Mouse (Mus musculus): ENCODE results near the gene Mxi1.

Mxi1 gene

GRCm38 (mm10) chr19:53397451-53398233 is 87.3 kb downstream of the Mxi1 start:
- no peak for DNase-seq (ENCODE audit: low spot score in 2 of 2)

GRCm38 (mm10) chr19:53399213-53399612 is 88.9 kb downstream of the Mxi1 start:
- no peak for DNase-seq (ENCODE audit: low spot score in 2 of 2)

DNA sequence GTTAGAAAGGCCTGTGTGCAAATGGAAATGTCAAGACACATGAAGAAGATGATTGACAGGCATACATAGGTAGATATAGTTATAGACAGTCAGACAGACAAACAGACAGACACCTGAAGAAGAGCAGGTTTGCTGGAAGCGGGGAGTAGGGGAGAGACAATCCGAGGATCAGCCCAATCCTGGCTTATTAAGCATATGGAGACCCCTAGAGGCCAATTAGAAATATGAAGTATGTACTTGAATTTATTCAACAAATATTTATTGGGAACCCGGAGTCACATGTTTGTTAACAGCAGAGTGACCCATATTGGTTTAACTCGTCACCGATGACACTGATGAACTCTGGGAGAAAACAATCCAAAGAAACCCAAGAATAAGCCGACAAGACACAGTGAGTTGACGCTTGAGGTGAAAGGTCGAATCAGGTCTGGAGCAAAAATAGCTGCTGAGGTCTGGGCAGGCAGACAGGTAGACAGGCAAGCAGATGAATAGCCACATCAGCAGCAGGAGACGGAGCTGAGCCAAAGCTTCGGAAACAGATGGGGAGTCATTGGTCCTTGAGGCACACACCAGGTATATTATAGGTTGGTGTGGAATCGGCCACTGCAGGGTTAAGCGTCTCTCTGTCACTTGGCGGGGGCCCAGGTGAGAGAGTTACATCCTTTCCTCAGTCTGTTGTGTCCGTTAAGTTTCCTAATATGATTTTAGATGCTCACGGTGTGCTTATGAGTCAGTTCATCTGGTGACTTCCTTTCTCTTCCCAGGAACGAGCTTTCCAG is 90.2 kb downstream of the Mxi1 start:
- DNase-seq (ENCODE audit: low spot score in 2 of 2): no peak

DNA sequence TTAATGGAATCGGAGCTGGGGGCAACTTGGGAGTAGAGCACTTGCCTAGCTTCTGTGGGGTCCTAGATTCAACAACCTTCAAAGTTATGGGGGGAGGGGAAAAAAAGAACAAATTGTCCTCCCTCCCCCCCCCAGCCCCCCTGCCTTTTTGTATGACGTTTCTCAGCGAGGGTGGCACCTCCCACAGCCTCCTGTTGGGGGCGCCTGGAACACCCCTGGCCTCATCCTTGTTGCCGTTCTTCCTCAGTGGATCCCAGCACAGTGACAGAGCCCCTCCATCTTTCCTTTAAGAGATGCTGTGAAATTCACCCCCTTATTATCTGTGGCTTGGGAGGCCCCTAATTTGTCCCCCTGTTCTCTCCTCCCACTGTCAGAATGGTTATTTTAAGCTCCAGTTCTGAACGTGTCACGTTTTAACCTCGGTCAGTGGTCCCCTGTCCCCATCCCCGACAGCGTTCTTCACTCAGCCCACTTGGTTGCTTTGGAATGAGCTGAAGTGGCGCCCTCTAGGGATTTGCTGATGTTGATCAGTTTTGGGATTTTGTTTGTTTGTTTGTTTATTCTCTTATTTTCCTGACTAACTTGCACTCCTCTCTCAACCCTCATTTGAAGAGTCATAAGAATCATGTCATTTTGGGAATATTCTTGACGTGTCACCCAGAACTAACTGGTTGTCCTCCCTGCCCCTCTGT is 92.6 kb downstream of the Mxi1 start:
- no peak for DNase-seq (ENCODE audit: low spot score in 2 of 2)

GRCm38 (mm10) chr19:53404219-53404836 is 94.0 kb downstream of the Mxi1 start:
- DNase-seq (ENCODE audit: low spot score in 2 of 2): no peak

- DNase-seq (ENCODE audit: low spot score in 2 of 2): no peak
Measured at GRCm38 (mm10) chr19:53404837-53405356, 94.6 kb downstream of the Mxi1 start.

DNA sequence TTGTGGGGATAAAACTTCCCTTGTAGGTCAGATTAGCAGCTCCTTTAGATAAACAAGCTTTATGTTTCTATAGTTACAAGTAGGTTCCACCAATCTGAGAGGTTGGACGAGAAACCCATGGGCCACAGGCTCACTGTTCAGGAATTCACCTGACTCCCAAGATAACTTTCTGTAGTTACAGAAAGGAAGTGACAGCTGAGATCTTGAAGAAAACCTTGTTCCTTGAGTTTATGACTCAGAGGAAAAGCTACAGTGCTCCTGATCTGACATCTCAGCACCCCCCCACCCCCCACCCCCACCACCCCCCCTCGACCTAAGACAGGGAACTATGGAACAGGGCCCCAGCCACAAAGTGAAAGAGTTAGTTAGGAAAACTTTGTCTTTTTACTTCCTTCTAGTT is 95.5 kb downstream of the Mxi1 start:
- no peak for DNase-seq (ENCODE audit: low spot score in 2 of 2)

DNA sequence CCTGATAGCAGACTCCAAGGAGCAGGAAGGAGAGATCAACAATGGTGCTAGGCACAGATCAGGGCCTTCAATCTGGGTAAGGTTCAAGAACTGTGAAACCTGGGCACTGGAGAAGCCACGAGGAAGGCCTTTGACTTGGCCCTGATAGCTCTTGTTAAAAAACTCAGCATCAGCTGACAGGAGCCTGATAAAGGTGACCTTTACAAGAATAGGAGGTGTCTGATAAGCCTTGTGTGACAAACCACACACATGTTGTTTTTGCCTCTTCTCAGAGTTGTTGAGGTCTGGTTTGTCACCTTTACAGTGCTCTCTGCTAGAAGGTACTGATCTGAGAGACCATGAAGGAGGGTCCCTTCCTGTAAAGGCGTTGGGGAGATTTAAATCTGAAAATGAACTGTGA is 97.0 kb downstream of the Mxi1 start:
- no peak for DNase-seq (ENCODE audit: low spot score in 2 of 2)

- no peak for DNase-seq (ENCODE audit: low spot score in 2 of 2)
Measured at GRCm38 (mm10) chr19:53408398-53408797, 98.1 kb downstream of the Mxi1 start.

DNA sequence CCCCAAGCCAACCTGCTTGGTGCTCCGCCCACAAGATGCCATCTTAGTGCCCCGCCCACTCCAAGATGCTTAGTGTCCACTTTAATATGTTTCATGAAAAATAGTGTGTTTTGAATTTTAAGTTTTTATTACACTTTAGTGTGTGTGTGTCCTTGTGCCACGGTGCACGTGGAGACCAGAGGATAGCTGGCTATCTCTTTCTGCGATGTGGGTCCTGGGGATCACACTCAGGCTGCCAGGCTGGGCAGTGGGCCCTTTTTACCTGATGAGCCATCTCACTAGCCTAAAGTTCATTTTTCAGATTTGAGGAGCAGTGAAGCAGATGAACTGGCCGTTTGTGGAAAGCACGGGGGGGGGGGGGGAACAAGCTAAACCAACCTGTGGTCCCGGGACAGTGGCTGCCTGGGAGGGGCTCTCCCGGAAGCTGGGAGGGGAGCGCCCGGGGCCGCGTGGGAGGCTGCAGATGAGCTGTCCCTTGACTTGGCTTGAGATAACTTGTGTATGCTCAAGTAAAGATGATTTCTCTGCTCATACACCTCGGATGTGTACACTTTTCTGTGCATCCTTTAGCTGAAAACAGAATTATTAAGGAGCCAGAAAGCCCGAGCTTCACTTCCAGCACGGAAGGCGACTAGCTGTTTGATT is 99.5 kb downstream of the Mxi1 start:
- no peak for DNase-seq (ENCODE audit: low spot score in 2 of 2)

GRCm38 (mm10) chr19:53412149-53412848 is 102.0 kb downstream of the Mxi1 start:
- DNase-seq (ENCODE audit: low spot score in 2 of 2): no peak

GRCm38 (mm10) chr19:53413617-53414380 is 103.5 kb downstream of the Mxi1 start:
- no peak for DNase-seq (ENCODE audit: low spot score in 2 of 2)

DNA sequence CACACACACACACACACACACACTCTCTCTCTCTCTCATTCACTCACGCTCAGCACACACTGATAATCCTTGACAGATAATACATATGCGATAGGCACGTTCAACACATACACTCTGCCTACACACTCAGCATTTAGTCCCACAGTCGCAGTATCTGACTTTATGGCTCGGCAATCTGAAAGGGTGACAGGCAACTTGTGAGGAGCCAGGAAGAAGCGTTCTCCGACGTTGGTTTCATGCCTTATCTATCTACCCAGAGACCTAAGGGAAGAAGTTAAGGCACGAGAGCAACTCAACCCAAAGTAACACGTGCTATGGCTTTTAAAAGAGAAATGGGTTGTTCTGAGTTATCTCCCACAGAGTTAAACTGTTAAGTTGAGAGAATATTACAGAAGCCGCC is 104.3 kb downstream of the Mxi1 start:
- no peak for DNase-seq (ENCODE audit: low spot score in 2 of 2)

- DNase-seq (ENCODE audit: low spot score in 2 of 2): no peak
Measured at GRCm38 (mm10) chr19:53415198-53415597, 104.9 kb downstream of the Mxi1 start.

GRCm38 (mm10) chr19:53419834-53420233 is 109.5 kb downstream of the Mxi1 start:
- peak; percentile 32 to 55 for DNase-seq (ENCODE audit: low spot score in 2 of 2)

GRCm38 (mm10) chr19:53420924-53421582 is 110.7 kb downstream of the Mxi1 start:
- peak; percentile 68 to 76 for DNase-seq (ENCODE audit: low spot score in 2 of 2)

GRCm38 (mm10) chr19:53421583-53422188 is 111.4 kb downstream of the Mxi1 start:
- no peak for DNase-seq (ENCODE audit: low spot score in 2 of 2)

DNA sequence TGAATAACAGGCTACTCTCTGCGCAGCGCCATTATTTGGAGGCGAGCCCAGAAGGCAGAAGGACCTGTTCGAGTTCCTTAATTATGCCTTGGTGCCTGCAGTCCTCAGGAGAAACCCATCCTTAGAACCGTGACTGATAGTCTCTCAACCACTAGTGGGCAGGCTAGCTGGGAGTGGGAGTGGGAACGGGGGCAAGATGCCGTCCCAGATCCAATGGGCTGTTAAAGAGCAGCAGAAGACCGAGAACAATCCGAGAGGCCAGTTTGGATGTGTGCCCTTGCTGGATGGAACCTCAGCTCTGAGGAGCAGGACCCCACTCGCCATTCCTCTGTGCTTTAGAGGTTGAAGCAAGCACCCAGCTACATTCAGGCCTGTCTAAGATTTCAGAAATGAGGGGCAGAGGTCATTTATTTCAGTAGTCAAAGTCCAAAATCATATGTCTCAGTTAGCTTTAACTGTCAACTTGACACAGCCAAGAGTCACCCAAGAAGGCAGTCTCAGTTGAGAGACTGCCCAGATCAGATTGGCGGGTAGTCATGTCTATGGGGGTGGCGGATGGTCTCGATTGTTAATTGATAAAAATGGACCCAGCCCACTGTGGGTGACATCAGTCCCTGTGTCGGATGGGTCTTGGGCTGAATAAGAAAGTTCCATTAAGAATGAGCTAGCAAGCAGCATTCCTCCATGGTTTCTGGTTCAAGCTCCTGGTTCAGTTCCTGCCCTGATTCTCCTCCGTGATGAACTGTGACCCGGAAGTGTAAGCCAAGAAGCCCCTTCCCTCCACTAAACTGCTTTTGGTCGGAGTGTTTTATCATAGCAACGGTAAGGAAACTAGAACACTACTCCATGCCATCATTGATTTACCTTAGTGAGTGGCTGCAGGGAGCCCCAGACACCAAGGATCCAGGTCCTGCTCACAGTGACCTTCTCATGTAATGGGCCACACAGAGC is 112.3 kb downstream of the Mxi1 start:
- no peak for DNase-seq (ENCODE audit: low spot score in 2 of 2)

All from urinary bladder, postnatal 36 days (tissue).